Mouse (Mus musculus) frontal cortex, adult 2 months (tissue): ENCODE measurements around the gene Olfr180. TPM values are rescaled to one million over a fixed set of nuclear protein-coding genes. Genes with fewer than 3 reads are reported as not detected.

ENCODE experiments used
- DNase-seq, 2 experiments: peaks; one replicate each; pipeline ENCODE4 v3.0.0; 2022; ENCODE audit warnings: low spot score in 1 of 2; ENCODE audit errors: extremely low spot score in 1 of 2
- polyA plus RNA-seq: library from polyadenylated mRNA; depleted of rRNA; stranded (reverse); fragments of >200 nt; gene quantifications from 2 replicates; pipeline ENCODE4 v1.2.3, GENCODE M21; 2012; rRNA removed

Gene Olfr180
- not detected in 2 replicates for polyA plus RNA-seq

DNA sequence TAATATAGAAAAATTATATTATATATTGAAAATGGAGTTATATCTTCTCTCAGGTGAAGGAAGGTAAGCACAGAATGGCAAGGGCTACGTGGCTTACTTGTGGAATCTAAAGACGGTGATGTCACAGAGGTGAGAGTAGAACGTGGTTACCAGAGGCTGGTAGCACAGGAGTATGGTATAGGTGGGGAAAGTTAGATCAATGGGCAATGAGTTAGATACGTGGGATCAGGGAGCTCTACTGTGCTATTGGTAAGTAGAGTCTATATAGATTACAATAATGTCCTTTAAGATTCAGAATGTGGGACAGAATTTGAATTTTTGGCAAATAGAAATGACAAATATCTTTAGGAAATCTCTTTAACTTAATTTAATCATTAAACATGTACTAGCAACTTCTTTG lies at the start of gene Olfr180:
Olfr180 (minus strand) TSS at position 101 of the 400 bp plus-strand sequence.
- DNase-seq = no peak

DNA sequence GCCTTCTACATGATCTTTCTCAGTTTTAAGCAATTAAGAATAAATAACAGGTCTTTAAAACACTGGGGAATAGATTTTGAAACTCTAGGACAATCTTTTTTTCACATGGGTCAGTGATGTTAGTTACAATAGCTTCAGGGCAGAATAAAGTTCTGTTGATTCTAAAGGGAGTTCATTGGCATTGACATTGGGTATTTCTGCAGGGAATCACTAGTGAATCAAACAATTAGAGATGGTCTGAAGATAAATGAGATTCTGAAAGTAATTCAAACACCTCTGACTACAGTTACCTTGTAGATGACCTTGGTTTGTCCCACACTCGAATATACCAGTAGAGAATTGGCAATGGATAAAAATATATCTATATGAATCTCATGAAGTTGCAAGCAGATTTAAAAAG lies 537 bp downstream of the Olfr180 start, which contains the start of gene Olfr181:
Olfr181 (minus strand) TSS at position 101 of the 400 bp plus-strand sequence.
- DNase-seq = no peak

DNA sequence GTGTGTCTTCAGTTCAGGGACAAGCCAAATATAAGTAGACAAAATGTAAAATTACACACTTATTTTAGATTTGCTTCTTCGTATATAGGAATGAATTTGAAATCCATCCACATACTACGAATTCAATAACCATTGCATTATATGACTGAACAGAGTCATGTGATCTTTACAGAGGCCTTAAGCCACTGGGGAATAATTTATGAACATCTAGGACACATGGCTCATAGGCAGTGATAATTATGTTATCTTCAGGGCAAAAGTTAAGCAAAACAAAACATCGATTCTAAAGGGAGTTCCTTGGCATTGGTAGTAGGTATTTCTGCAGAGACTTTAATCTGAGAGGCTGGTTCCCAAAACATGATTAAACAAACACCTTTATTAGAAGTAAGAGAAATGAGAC lies 37.2 kb downstream of the Olfr180 start, which contains the start of gene Olfr178:
Olfr178 (minus strand) TSS at position 101 of the 400 bp plus-strand sequence.
- DNase-seq = no peak

DNA sequence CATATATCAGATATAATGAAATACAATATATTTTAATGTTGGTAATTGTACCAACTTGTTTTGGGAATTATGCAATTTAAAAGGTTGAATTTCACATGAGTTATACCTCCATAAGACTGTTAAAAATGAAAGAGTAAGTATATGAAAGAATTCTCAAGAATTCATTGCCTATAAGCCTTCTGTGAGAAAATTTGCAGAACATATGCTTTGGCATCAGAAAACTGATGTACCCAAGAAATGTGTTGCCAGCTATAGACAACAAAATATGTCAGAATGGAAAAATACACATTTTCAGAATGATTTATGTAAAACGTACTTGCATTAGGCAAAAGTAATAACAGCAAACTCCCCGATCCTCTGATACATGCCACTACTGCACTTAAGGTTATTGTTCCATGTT lies 44.8 kb downstream of the Olfr180 start:
- DNase-seq = peak in 1 of 2 experiments; percentile 33

DNA sequence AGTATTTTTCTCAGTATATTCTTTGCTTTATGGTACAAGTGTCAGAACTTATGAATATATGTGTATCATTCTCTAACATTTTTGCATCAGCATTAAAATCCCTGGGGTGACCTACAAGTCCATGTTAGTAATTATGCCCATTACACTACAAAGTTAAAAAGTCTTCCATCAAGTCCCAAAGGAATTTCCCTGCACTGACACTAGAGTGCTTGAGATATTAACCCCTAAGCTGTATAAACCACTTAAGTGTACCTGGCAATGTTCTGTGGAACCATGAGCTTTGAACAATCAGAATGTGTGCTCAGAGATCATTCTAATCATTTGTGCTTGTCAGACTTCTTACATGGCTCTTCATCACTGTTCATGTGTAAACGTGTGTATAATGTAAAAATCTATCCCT lies 54.5 kb downstream of the Olfr180 start, which contains the start of gene Olfr177:
Olfr177 (minus strand) TSS at position 101 of the 400 bp plus-strand sequence.
- DNase-seq = no peak

Other genes with a start within 250 kb of the Olfr180 start
- 0.04 TPM in 1 of 2 replicates, not detected in the other for gene Gpr15, start 210.3 kb downstream of the Olfr180 start, polyA plus RNA-seq
- 119 and 121 TPM in 2 replicates for gene Cldnd1, start 201.5 kb downstream of the Olfr180 start, polyA plus RNA-seq
- not detected in 2 replicates for gene Olfr172, start 166.2 kb downstream of the Olfr180 start, polyA plus RNA-seq
- not detected in 2 replicates for gene Olfr173, start 129.1 kb downstream of the Olfr180 start, polyA plus RNA-seq
- not detected in 2 replicates for gene Olfr175-ps1, start 102.6 kb downstream of the Olfr180 start, polyA plus RNA-seq
- not detected in 2 replicates for gene Olfr177, start 54.6 kb downstream of the Olfr180 start, polyA plus RNA-seq
- gene Olfr178, start 37.3 kb downstream of the Olfr180 start, polyA plus RNA-seq = not detected in 2 replicates
- gene Olfr181, start 637 bp downstream of the Olfr180 start, polyA plus RNA-seq = not detected in 2 replicates
- gene Olfr183, start 66.0 kb upstream of the Olfr180 start, polyA plus RNA-seq = not detected in 2 replicates
- gene Olfr186, start 100.9 kb upstream of the Olfr180 start, polyA plus RNA-seq = 0.06 TPM in 1 of 2 replicates, not detected in the other
- gene Olfr187, start 110.4 kb upstream of the Olfr180 start, polyA plus RNA-seq = not detected in 2 replicates
- gene Olfr190, start 148.6 kb upstream of the Olfr180 start, polyA plus RNA-seq = not detected in 2 replicates
- not detected in 2 replicates for gene Olfr191, start 160.4 kb upstream of the Olfr180 start, polyA plus RNA-seq
- not detected in 2 replicates for gene Olfr193, start 182.5 kb upstream of the Olfr180 start, polyA plus RNA-seq
- not detected in 2 replicates for gene Olfr194, start 191.7 kb upstream of the Olfr180 start, polyA plus RNA-seq
- not detected in 2 replicates for gene Olfr195, start 217.7 kb upstream of the Olfr180 start, polyA plus RNA-seq
- not detected in 2 replicates for gene Olfr196, start 241.1 kb upstream of the Olfr180 start, polyA plus RNA-seq